Mouse (Mus musculus): Measurements from ENCODE around the gene Aldh3b1.

DNA sequence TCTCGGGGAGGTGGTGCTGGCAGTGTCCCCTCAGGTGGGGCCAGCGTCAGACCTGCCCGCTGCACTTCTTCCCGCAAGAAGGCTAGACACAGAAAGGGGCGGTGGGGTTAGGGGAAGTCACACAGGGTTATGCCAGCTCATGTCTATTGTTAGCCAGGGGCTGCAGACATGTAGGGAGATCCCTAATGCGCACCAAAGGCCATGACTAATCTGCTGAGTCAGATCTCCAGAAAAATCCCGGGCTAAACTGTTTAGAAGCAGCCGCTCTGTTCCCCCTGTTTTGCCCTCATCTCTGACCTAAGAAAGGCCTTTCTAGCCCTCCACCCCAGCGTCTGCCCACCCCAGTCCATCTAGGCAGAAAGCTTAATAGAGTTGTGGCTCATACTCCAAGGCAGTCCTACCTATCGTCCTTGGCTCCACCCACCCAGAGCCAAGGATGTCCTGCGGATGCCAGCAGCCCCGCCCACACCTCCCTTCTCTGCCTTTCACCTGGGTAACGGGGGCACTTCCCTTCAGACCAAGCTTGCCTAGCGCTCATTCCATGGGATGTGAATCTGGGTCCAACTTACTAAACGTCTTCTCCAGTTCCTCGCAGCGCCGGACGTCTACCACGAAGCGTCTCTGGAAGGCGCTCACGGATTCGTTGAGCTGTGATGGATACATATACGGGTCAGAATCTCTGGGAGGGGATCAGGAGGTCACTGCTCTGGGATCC lies 25.8 kb downstream of the Aldh3b1 start:
- TF ChIP-seq CTCF (IDR thresholded peaks at IDR 0.05; ENCODE audit: control insufficient read depth, insufficient read depth, low read length) = no peak
- no peak for TF ChIP-seq POLR2A (IDR thresholded peaks at IDR 0.05; ENCODE audit: borderline replicate concordance, control insufficient read depth, low read depth, low read length)
